Mouse (Mus musculus): ENCODE results near the gene Olfr1166.
"Not testable (repeated sequence)": the region's sequence is repeated elsewhere in the genome, so short reads cannot be mapped to it uniquely, and the experiment has no call there.

The Olfr1166 gene

GRCm38 (mm10) chr2:88128172-88128571 lies at the start of gene Olfr1166:
TSS of gene Olfr1166 (minus strand) at chr2:88128272.
- DNase-seq, result no peak

DNA sequence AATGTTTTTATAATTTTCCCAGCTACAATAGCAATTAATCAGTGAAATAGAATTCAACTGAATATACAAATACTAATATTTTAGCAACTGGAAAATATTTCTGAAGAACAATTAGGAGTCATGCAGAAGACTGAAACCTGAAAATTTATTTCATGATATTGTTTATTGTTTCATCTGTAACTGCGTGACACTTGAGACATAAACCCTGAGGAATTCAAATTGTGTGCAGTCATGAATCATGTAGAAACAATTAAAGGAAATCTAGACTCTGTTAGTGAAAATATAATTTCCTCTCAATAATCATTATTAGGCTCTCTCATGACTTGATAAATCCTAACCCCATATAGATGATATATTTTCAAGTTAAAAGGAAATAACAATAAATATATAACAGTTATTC lies 27.0 kb upstream of the Olfr1166 start, which contains the start of gene Olfr1167:
TSS of gene Olfr1167 (minus strand) at position 101 of the 400 bp plus-strand sequence.
- DNase-seq, result not testable (repeated sequence)

DNA sequence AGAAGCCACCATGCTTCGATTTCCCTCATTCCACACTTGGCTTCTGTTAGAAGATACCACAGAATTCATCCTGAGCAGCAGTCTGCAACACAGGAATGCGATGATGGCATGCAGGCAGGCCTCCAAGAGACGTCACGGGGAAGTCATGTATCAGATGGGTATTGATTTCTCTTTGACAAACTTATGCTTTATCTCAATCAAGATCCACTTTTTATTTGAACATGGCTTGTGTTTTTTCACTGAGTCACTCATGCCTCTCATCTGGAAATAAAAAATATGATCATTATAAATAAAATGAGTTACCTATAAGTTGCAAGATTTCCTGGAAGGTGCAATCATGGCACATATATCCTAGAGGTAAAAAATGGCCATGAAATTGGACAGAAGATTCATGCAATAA lies 34.2 kb downstream of the Olfr1166 start, which contains the start of gene Olfr1164:
TSS of gene Olfr1164 (minus strand) at position 101 of the 400 bp plus-strand sequence.
- DNase-seq, result no peak

Data from heart, adult 11 months (tissue).